Mouse (Mus musculus) lung, adult 2 months (tissue): ENCODE data around the gene Fgf22. TPM values are rescaled to one million over a fixed set of nuclear protein-coding genes. Genes with fewer than 3 reads are reported as not detected.
A peak's percentile ranks its signal among the peaks of the same experiment; 100 is the strongest.

ENCODE experiments used
- DNase-seq: peaks from one replicate; pipeline ENCODE4 v3.0.0; 2022
- H3K4me1 ChIP-seq: fragments of 200-500 bp; 2 replicates; pipeline ENCODE4 v1.6.1; 2011; ENCODE audit warnings: low read length; ENCODE audit not compliant: control insufficient read depth, insufficient read depth
- H3K4me3 ChIP-seq: fragments of 200-500 bp; replicated peaks from 2 replicates; pipeline ENCODE3; 2011; ENCODE audit warnings: low read depth, mild to moderate bottlenecking, control low read depth, low read length; ENCODE audit errors: extremely low read depth
- CTCF ChIP-seq: fragments of 200-500 bp; IDR thresholded peaks from 2 replicates; pipeline ENCODE4 v1.5.1; 2011; ENCODE audit warnings: mild to moderate bottlenecking, low read length, control low read depth; ENCODE audit not compliant: insufficient read depth
- POLR2A ChIP-seq: fragments of 200-500 bp; IDR thresholded peaks from 2 replicates; pipeline ENCODE4 v1.6.1; 2011; ENCODE audit warnings: low read depth, mild to moderate bottlenecking, control low read depth, low read length, borderline replicate concordance; ENCODE audit errors: extremely low read depth
- WGBS: fragments of 180-500 bp; shearing (Covaris S2); methylation state at CpG from one replicate; pipeline ENCODE4 v1.1.7; 2018; 5-methylcytosine and 5-hydroxymethylcytosine counted together
- polyA plus RNA-seq: library from polyadenylated mRNA; depleted of rRNA; stranded (reverse); fragments of >200 nt; gene quantifications from 2 replicates; pipeline ENCODE4 v1.2.3, GENCODE M21; 2012

The Fgf22 gene
- polyA plus RNA-seq, 1 experiment, result 1.0 TPM

- DNase-seq, result peak; percentile 52
- peaks cover 9% of the 10 kb centered on the region for H3K4me1 ChIP-seq
- WGBS, result 12% methylated on average over 15 of the region's 15 CpGs
- no peak for TF ChIP-seq POLR2A
- no peak for TF ChIP-seq CTCF
- peak overlapping the region; percentile 35 for H3K4me3 ChIP-seq
Observed at GRCm38 (mm10) chr10:79778006-79778405, 23.1 kb downstream of the Fgf22 start.

- Histone ChIP-seq H3K4me1 (peaks cover 9% of the 10 kb centered on the region), H3K4me3 (no peak overlapping the region)
- 26% methylated on average over 2 of the region's 2 CpGs for WGBS
- no peak for DNase-seq
- no peak for TF ChIP-seq POLR2A
- TF ChIP-seq CTCF, result no peak
Observed at GRCm38 (mm10) chr10:79779193-79779592, 24.3 kb downstream of the Fgf22 start.

GRCm38 (mm10) chr10:79779784-79780663 is 25.1 kb downstream of the Fgf22 start:
- TF ChIP-seq POLR2A (peak; percentile 27; the same call in 1 of the 2 replicates), CTCF (peak; percentile 65)
- H3K4me1 ChIP-seq, result peaks cover 9% of the 10 kb centered on the region
- H3K4me3 ChIP-seq, result peak overlapping the region; percentile 66
- DNase-seq, result peak; percentile 99
- WGBS, result 2% methylated on average over 52 of the region's 55 CpGs

- peaks cover 9% of the 10 kb centered on the region for H3K4me1 ChIP-seq
- 1% methylated on average over 13 of the region's 13 CpGs for WGBS
- TF ChIP-seq POLR2A (peak; percentile 45; the same call in 1 of the 2 replicates), CTCF (no peak)
- no peak for DNase-seq
- H3K4me3 ChIP-seq, result peak overlapping the region; percentile 66
Observed at GRCm38 (mm10) chr10:79780664-79781015, 25.8 kb downstream of the Fgf22 start.

- Histone ChIP-seq H3K4me3 (peak overlapping the region; percentile 22), H3K4me1 (peaks cover 9% of the 10 kb centered on the region)
- TF ChIP-seq POLR2A, result no peak
- no peak for TF ChIP-seq CTCF
- 28% methylated on average over 21 of the region's 21 CpGs for WGBS
- DNase-seq, result no peak
Observed at GRCm38 (mm10) chr10:79781139-79781538, 26.3 kb downstream of the Fgf22 start.

GRCm38 (mm10) chr10:79781956-79782355 is 27.1 kb downstream of the Fgf22 start:
- Histone ChIP-seq H3K4me1 (peaks cover 9% of the 10 kb centered on the region), H3K4me3 (no peak overlapping the region)
- 67% methylated on average over 5 of the region's 5 CpGs for WGBS
- no peak for DNase-seq
- TF ChIP-seq CTCF (no peak), POLR2A (no peak)

GRCm38 (mm10) chr10:79783050-79783449 is 28.2 kb downstream of the Fgf22 start:
- Histone ChIP-seq H3K4me1 (peaks cover 9% of the 10 kb centered on the region), H3K4me3 (no peak overlapping the region)
- WGBS, result 55% methylated on average over 7 of the region's 7 CpGs
- no peak for TF ChIP-seq POLR2A
- peak; percentile 32 for TF ChIP-seq CTCF
- DNase-seq, result no peak

- Histone ChIP-seq H3K4me1 (peaks cover 9% of the 10 kb centered on the region), H3K4me3 (no peak overlapping the region)
- TF ChIP-seq POLR2A, result no peak
- TF ChIP-seq CTCF, result peak; percentile 57
- 47% methylated on average over 27 of the region's 27 CpGs for WGBS
- peak; percentile 25 for DNase-seq
Observed at GRCm38 (mm10) chr10:79783920-79784800, 29.3 kb downstream of the Fgf22 start.

- no peak overlapping the region for H3K4me3 ChIP-seq
- 27% methylated on average over 7 of the region's 7 CpGs for WGBS
- TF ChIP-seq POLR2A (no peak), CTCF (peak; percentile 66)
- peak; percentile 85 for DNase-seq
- no peaks in the 10 kb centered on the region for H3K4me1 ChIP-seq
Observed at GRCm38 (mm10) chr10:79788386-79789158, 33.7 kb downstream of the Fgf22 start.
